Mouse (Mus musculus) adrenal gland, postnatal 4 days (tissue): ENCODE data around the gene Ncam1. TPM values are rescaled to one million over a fixed set of nuclear protein-coding genes. Genes with fewer than 3 reads are reported as not detected.
A peak's percentile ranks its signal among the peaks of the same experiment; 100 is the strongest.

Experiments
- DNase-seq, 2 experiments: peaks; one replicate each; pipeline ENCODE4 v3.0.0; 2021 to 2022; ENCODE audit warnings: low spot score in 2 of 2, mixed read lengths in 2 of 2
- total RNA-seq, 2 experiments: library from RNA; stranded (reverse); gene quantifications; 2 replicates each; pipeline ENCODE4 v1.2.3; 2021

Gene Ncam1
- total RNA-seq, 2 experiments from 2014 or later: 107 to 130 TPM

- DNase-seq: peak in 1 of 2 experiments; percentile 13
These were observed 227.7 kb downstream of the Ncam1 start for GRCm38 (mm10) chr9:49570731-49571694.

DNA sequence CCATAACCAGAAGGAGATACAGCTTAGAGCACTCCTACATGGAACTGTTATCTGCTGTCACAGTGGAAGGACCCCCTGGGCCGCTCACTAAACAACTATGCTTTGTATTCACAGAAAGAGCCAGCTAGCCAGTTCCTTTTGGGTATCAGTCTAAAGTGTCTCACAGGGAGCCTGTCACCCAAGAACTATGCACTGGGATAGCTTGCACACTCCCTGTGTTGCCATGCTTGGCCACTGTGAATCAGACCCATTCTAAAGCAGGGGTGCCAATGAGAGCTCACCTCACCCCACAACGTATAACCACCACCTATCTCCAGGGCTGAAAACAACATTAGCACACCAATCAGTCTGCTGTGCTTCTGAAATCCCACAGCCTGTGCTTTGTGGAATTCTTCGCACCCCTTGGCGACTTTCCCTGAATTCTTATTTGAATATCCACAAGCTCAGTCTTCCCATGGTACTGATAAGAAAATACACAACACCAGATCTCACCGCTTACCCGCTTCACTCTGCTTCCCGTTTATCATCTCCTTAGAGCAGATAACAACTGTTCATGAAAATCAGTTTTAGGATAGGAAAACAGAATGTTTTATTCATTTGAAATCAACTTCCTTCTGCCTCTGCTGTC is 228.6 kb downstream of the Ncam1 start:
- DNase-seq: no peak

DNA sequence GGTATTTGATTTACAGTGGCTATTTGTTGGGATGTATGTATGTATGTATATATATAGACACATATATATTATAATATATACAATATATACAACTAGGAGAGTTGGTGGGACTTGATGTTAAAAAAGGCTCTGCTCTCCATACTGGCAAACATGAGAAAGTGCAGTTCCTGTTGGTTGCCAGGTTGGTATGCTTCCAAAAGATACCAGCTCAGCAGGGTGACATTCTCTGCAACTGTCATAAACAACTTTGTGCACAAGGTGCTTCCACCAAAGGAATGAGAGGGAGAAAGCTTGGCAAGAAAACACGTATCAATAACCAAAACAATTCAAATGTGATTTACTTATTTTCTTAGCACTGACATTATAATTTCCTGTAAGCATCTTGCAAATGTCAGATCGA is 232.9 kb downstream of the Ncam1 start:
- DNase-seq: no peak

DNA sequence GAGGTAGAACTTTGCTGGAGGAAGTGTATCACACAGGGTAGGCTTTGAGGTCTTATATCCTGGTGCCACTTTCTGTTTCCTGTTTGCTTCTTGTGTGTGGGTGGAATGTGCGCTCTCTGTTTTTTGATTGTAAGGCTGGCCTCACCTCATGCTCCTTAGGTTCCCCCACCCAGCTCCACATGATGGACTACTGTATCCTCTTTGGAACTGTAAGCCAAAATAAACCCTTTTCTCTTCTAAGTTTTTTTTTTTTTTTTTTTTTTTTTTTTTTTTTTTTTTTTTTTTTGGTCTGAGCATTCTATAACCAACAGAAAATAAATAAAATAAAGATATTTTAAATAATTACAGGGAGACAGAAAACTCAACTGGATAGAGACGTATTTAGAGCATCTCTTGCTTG is 239.8 kb downstream of the Ncam1 start:
- DNase-seq: no peak

GRCm38 (mm10) chr9:49551353-49551752 is 247.4 kb downstream of the Ncam1 start:
- no peak for DNase-seq

GRCm38 (mm10) chr9:49542593-49542992 is 256.1 kb downstream of the Ncam1 start:
- DNase-seq: no peak

DNA sequence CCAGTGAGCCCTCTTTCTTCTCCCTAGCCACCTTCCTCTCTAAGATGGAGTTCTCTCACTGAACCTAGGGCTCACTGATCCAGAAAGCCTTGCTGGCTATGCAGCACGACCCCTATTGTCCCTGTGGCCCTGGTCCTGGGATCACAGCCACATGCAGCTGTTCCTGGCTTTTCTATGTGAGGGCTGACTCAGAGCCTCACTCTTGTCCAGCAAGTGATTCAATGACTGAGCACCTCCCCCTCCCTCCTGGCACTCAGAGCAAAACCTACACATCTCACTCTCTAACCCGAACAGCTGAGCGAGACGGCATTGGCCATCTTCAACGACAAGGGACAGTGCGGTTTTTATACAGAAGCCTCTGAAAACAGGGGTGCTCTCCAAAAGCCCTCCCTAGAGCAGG is 260.9 kb downstream of the Ncam1 start:
- DNase-seq: no peak

DNA sequence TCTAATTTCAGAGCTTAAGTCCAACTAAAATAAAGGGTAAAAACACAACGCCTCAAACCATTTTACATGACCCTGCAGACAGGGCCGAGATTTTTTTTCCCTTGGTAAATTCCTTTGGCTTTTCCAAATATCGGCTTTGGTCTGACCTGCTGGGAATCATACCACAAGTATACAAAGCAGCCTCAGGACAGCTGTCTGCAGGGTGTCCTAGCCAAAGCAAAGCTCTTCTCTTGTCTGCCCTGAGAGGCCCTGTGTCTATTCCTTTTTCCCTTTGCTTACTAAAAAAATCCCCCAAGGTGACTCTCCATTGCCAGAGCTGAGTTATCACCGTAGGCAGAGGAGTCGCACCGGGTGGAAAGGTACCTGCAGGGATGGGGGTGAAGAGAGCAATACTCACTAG is 262.1 kb downstream of the Ncam1 start:
- DNase-seq: no peak

GRCm38 (mm10) chr9:49534958-49535357 is 263.8 kb downstream of the Ncam1 start:
- DNase-seq: no peak

DNA sequence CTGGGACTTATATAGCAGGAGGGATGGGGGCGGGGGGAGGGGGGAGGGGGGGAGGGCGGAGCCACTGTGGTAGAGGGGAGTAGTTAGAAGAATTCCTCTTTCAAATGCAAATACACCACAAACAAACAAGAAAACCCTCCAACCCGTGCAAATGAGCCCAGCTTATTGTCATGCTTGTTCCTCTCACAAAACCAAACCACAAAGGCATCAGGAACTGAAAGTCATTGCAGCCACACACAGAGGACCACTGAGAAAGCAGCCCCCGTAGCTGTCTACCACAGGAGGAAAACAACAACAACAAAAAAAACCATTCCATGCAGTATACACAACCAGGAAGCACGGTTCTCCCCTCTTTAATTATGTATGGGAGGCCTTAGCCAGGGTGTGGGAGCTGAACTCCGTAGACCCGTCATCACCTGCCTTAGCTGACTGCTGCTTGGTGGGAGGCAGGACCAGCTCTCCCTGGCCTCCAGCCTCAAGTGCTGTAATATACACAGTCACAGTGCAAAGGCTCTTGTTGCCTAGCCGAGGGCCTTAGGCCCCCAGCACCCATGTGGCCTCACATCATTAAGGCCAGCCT is 264.7 kb downstream of the Ncam1 start:
- DNase-seq: no peak

- DNase-seq: no peak
These were observed 265.3 kb downstream of the Ncam1 start for GRCm38 (mm10) chr9:49533455-49533854.

- no peak for DNase-seq
These were observed 266.9 kb downstream of the Ncam1 start for GRCm38 (mm10) chr9:49531833-49532232.

- DNase-seq: no peak
These were observed 267.5 kb downstream of the Ncam1 start for GRCm38 (mm10) chr9:49531257-49531656.

- DNase-seq: no peak
These were observed 268.0 kb downstream of the Ncam1 start for GRCm38 (mm10) chr9:49530739-49531138.

DNA sequence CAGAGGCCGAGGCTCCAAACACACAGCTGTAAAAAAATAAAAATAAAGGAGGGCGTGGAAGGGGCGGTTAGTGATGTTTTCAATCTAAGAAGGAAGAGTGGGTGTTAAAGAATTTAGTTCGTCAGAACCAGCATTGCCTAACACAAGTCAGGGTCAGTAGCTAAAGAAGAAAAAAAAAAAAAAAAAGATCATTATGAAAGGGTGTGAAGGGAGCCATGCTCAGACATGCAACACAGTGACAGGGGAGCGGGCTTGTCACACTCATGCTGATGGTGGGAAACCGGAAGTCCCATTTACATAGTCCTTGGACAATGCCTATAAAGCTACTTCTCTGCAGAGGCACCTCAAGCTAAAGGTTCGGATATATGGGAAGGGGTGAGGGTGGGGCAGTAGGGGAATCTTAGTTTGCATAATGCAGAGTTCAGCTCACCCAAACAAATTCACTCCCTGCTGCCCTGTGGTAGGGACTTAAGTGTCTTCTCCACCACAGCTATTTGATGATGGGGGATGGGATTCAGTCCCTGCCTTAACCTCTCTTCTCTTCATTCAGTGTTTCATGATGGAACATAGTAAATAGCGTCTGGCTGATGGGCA is 269.3 kb downstream of the Ncam1 start:
- no peak for DNase-seq

- DNase-seq: no peak
These were observed 269.8 kb downstream of the Ncam1 start for GRCm38 (mm10) chr9:49528943-49529342.

DNA sequence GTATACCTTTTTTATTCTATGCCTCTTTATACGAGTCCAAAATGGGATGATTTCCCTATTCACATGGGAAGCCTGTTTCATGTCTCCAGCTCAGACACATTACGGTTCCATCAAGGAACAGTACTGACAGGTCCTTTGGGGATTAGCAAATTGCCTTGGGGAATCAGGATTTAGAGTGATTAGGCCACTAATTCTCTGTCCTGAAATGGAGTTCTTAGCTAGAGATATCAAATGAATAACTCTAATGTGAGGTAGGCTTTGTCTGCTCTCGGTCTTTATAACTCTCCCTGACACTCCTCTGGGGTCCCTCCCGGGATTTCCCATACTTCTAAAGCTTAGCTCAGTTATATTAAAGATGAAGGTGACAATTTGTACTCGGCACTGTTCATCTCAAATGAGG is 270.7 kb downstream of the Ncam1 start:
- no peak for DNase-seq

DNA sequence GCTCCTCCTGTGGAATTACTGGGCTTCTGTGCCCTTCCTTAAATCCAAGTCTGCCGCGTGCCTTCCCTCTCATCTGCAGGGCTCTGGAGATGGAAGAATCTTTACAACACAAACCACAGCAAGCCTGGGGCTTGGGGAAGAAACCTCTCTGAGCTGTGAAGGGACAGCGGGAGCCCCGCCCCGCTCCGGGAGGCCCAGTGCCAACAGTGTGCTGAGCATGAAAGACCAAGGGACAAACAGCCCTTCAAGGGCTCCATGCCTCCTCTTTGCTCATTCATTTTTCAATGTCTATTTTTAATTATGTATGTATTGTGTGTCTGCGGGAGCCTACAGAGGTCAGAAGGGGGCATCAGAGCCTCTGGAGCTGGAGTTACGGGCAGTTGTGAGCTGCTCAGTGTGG is 271.4 kb downstream of the Ncam1 start:
- DNase-seq: no peak

- no peak for DNase-seq
These were observed 274.0 kb downstream of the Ncam1 start for GRCm38 (mm10) chr9:49524721-49525120.

GRCm38 (mm10) chr9:49523881-49524280 is 274.8 kb downstream of the Ncam1 start:
- DNase-seq: no peak

DNA sequence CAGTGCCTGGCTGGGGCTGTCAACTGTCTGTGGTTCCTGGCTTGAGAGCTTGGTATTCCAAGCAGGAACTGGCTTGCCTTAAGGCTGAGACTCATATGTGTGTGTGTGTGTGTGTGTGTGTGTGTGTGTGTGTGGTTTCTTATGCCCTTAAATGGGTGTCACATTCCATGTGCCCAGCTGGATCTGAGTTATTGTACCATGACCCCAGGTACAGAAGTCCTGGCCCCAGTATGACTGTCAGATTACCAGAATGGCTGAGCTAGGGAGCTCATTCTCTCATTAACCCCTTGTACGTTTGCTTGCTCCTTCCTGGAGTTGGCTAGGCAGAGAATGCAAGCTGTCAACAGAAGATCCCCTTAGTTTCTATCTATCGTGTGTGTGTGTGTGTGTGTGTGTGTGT is 284.4 kb downstream of the Ncam1 start:
- DNase-seq: no peak

- no peak for DNase-seq
These were observed 288.1 kb downstream of the Ncam1 start for GRCm38 (mm10) chr9:49510666-49511065.
